Mouse (Mus musculus): ENCODE data around the gene Chn2. TPM values are rescaled to one million over a fixed set of nuclear protein-coding genes. Genes with fewer than 3 reads are reported as not detected.

The Chn2 gene
- polyA plus RNA-seq, 1 experiment: 5.9 TPM

DNA sequence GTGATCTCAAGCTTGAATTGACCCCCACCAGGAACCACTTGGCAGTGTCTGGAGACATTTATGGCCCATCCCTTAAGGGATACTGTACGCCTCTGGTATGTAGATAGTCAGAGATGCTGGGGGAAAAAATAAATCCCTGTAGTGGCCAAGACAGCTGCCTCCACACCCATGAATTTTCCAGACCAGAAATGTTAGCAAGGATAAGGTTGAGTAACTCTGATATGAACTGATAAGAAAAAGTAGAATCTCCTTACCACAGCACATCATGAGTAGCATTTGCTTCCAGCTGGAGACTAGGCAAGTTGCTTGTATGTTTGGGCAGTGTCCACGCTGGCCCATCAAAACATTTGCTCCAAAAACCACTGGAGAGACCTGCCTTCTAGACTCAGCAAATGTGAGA, 239.3 kb downstream of the Chn2 start:
- no peak for DNase-seq (ENCODE audit: low read depth)

DNA sequence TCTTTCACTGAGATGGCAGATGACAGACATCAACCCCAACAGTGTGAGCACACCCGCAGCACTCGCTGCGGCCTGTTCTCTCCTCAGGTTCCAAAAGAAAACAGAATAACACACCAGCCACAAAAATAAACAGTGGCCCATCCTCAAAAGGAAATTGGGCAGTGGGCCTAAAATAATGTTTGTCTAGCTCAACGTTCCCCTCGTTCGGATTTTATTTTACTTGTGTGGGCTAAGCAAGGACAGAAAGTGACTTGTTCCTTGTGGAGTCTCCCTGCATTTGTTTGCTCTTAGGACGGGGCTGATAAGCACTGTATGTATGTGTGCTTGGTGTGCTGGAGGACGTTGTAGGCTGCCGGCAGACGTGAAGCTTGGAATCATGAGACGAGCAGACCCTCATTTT, 240.0 kb downstream of the Chn2 start:
- DNase-seq (ENCODE audit: low read depth): no peak

DNA sequence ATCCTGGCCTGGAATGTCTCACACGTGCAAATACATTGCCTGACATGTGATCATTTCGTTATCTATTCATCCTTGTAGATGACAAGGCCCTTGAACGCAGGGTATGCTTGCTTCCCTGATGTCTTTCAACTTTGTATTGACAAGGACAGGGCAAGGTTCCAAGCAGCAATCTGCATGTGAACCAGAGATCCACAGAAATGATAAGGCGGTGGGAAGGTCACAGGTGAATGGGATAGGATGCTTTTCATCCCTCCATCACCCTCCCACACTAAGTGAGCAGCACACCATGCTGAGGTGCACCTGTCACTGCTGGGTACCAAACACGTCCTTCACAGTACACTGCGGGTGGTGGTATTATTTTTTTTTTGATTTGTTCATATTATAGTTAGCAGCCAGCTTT, 240.9 kb downstream of the Chn2 start:
- no peak for DNase-seq (ENCODE audit: low read depth)

DNA sequence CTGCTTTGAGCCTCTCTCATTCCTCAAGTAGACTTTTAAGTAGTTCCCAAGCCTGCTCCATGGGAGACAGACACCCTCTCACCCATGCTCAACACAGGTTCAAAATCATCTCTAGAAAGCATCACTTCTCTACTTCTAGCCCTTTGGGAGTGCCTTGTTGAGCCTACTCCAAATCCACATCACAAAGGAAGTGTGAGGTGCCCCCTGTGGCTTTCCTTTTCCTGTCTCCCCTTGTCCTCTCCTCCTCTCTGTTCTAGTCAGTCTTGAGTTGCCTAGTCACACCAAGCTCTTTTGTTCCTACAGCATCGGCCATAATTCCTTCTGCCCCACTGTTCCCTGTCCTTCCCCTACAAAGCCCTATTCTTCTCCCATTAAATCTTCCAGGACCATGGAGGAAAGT, 243.9 kb downstream of the Chn2 start:
- no peak for DNase-seq (ENCODE audit: low read depth)

GRCm38 (mm10) chr6:54284167-54284711, 244.9 kb downstream of the Chn2 start:
- DNase-seq (ENCODE audit: low read depth): no peak

GRCm38 (mm10) chr6:54286813-54287212, 247.5 kb downstream of the Chn2 start:
- DNase-seq (ENCODE audit: low read depth): no peak

- no peak for DNase-seq (ENCODE audit: low read depth)
Measured at GRCm38 (mm10) chr6:54289774-54290500, 250.6 kb downstream of the Chn2 start.

- DNase-seq (ENCODE audit: low read depth): no peak
Measured at GRCm38 (mm10) chr6:54297231-54297630, 257.9 kb downstream of the Chn2 start.

- no peak for DNase-seq (ENCODE audit: low read depth)
Measured at GRCm38 (mm10) chr6:54299417-54299816, 260.1 kb downstream of the Chn2 start.

- DNase-seq (ENCODE audit: low read depth): no peak
Measured at GRCm38 (mm10) chr6:54305777-54306176, 266.4 kb downstream of the Chn2 start.

DNA sequence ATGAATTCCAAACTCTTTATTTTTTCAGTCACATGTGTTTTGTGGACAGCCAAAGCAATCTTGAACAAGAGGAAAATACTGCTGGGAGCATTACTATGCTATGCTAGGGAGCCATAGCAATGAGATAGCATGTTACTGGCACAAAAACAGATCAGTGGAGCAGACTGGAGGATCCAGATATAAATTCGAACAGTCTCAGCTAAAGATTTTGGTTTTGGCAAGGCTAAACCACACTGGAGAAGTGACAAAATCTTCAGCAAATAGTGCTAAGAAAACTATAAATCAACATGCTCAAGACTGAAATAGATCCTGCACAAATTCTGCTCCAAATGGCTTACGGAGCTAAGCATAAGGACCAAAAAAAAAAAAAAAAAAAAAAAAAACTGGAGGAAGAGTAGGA, 273.7 kb downstream of the Chn2 start:
- no peak for DNase-seq (ENCODE audit: low read depth)

GRCm38 (mm10) chr6:54318618-54319017, 279.3 kb downstream of the Chn2 start:
- DNase-seq (ENCODE audit: low read depth): no peak

- no peak for DNase-seq (ENCODE audit: low read depth)
Measured at GRCm38 (mm10) chr6:54319198-54319597, 279.8 kb downstream of the Chn2 start.

- no peak for DNase-seq (ENCODE audit: low read depth)
Measured at GRCm38 (mm10) chr6:54320236-54320635, 280.9 kb downstream of the Chn2 start.

DNA sequence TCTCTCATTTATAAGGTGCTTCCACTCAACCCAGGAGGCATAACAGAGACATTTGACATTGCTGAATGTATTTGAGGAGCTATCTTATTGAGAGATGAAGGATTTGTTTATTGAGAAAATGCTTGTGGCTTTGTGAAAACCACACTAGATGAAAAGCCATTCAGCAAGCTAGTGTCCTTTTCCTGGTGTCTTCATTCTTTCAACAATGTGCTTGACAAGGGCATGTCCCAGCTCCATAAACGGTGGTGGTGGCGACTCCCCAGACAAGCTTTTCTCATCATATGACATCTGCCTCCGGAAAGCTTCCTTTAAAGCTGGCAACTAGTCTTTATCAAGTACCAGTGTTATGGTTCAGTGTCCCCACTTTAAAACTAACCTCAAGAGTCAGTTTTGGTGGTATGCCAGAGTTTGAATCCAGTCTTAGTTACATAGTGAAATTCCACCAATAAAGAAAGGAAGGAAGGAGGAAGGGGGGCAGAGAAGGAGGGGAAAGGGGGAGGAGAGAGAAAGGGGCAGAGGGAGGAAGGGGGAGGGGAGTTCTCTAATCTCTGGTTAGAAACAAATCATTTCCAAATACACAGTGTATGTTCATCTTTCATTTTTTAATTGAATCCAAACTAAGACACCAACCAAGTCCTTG, 286.0 kb downstream of the Chn2 start, which contains the start of gene Prr15:
Gene Prr15, plus strand, starts transcription at position 590 of the 640 bp plus-strand sequence.
- DNase-seq (ENCODE audit: low read depth): no peak

- DNase-seq (ENCODE audit: low read depth): peak; percentile 19
Measured at GRCm38 (mm10) chr6:54326671-54327625, 287.6 kb downstream of the Chn2 start.

DNA sequence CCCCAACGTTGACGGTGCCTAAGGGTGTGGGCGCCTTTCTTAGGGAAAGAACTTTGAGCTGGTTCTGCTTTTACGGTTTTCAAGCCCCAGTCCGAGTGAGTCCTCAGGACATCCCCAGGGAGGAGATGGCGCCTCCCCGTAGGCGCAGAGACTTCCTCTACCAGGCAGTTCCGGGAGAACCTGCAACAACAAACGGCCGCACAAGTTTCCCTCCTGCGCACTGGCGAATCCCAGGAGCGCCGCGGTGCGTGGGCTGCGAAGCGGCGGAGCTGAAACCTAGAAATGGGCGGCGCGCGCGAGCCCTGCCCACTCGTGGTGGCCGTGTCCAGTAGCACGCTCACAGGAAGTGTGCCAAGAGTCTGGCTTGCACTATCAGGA, 288.3 kb downstream of the Chn2 start:
- DNase-seq (ENCODE audit: low read depth): no peak

DNA sequence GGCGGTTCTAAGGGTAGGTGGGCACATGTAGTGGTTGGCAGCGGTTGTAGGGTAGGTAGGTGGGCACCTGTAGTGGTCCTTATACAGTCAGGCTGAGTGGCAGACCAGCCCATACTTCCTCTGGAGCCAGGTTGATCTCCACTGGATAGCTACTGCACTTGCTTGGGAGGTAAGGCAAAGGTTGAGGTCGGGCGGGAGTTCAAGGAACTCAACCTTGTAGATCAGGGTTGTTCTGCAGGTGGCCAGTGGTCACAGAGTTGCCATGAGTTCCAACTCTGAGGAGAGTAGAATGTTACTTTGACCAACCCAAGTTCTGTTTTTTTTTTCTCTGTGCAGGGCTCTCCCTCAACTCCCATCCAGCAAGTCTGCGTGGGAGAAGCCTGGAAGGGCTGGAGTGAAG, 289.4 kb downstream of the Chn2 start:
- no peak for DNase-seq (ENCODE audit: low read depth)

- DNase-seq (ENCODE audit: low read depth): no peak
Measured at GRCm38 (mm10) chr6:54329598-54329997, 290.2 kb downstream of the Chn2 start.

- DNase-seq (ENCODE audit: low read depth): no peak
Measured at GRCm38 (mm10) chr6:54330166-54330565, 290.8 kb downstream of the Chn2 start.

DNA sequence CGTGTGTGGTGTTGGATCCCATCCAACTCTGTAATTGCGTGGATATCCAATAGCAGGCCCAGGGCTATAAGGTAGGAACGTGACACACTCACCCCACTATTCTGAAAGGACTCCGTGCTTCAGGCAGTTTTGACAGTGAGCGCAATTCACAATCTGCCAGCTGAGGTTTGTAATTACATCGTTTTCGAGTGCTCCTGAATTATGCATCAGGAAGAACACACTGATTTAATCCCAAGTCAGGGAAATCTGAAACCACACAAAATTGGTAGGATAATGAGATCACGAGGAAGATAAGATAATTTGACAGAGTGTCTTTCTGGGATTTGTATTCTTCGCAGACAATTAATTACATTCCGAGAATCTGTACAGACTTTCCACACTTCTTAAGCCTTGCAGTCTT, 292.4 kb downstream of the Chn2 start:
- DNase-seq (ENCODE audit: low read depth): no peak

DNA sequence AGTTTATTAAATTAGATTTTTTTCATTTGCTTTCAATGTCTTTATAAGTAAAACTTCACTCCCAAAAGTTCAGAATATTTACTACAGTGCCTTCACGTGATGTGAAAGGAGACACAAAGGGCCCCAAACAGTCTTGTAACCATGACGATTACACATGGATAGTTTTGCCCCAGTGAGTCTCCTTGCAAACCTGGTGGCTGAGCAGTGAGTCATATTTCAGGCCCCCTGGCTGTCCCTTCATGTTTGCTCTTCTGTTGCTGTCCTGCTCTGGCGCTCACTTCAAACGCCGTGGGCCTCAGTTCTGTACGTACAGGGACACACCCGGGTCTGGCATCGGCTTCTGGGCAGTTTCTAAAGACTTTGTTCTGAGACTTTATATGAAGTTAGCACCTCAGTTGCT, 292.8 kb downstream of the Chn2 start:
- DNase-seq (ENCODE audit: low read depth): no peak
